Mouse (Mus musculus): ENCODE data around the gene Ttn.

- TF ChIP-seq CTCF (IDR thresholded peaks at IDR 0.05; ENCODE audit: extremely low read depth, insufficient read depth, insufficient read length, insufficient replicate concordance) (no peak), POLR2A (IDR thresholded peaks at IDR 0.05; ENCODE audit: low read depth, low read length) (no peak)
Measured at GRCm38 (mm10) chr2:76675451-76675850, 306.9 kb downstream of the Ttn start.

Measured in spleen, adult 2 months (tissue).